Mouse (Mus musculus): Measurements from ENCODE around the gene 6030452D12Rik.

Gene 6030452D12Rik

GRCm38 (mm10) chr8:106518763-106519162 is 18.4 kb downstream of the 6030452D12Rik start:
- DNase-seq (ENCODE audit: low spot score), result no peak

- DNase-seq (ENCODE audit: low spot score), result no peak
Observed at GRCm38 (mm10) chr8:106520578-106520977, 20.3 kb downstream of the 6030452D12Rik start.

GRCm38 (mm10) chr8:106521845-106522244 is 21.5 kb downstream of the 6030452D12Rik start:
- DNase-seq (ENCODE audit: low spot score), result no peak

GRCm38 (mm10) chr8:106526725-106527124 is 26.4 kb downstream of the 6030452D12Rik start:
- no peak for DNase-seq (ENCODE audit: low spot score)

GRCm38 (mm10) chr8:106527241-106528036 is 27.1 kb downstream of the 6030452D12Rik start:
- peak; percentile 55 for DNase-seq (ENCODE audit: low spot score)

GRCm38 (mm10) chr8:106528596-106529249 is 28.4 kb downstream of the 6030452D12Rik start:
- DNase-seq (ENCODE audit: low spot score), result no peak

- no peak for DNase-seq (ENCODE audit: low spot score)
Observed at GRCm38 (mm10) chr8:106529885-106530482, 29.7 kb downstream of the 6030452D12Rik start.

- peak; percentile 78 for DNase-seq (ENCODE audit: low spot score)
Observed at GRCm38 (mm10) chr8:106530566-106530965, 30.2 kb downstream of the 6030452D12Rik start.

- no peak for DNase-seq (ENCODE audit: low spot score)
Observed at GRCm38 (mm10) chr8:106533709-106534108, 33.4 kb downstream of the 6030452D12Rik start.

GRCm38 (mm10) chr8:106534449-106534848 is 34.1 kb downstream of the 6030452D12Rik start:
- peak; percentile 83 for DNase-seq (ENCODE audit: low spot score)

- no peak for DNase-seq (ENCODE audit: low spot score)
Observed at GRCm38 (mm10) chr8:106535448-106535847, 35.1 kb downstream of the 6030452D12Rik start.

GRCm38 (mm10) chr8:106539193-106539592 is 38.9 kb downstream of the 6030452D12Rik start:
- no peak for DNase-seq (ENCODE audit: low spot score)

GRCm38 (mm10) chr8:106541002-106541401 is 40.7 kb downstream of the 6030452D12Rik start:
- DNase-seq (ENCODE audit: low spot score), result no peak

GRCm38 (mm10) chr8:106543043-106543442 is 42.7 kb downstream of the 6030452D12Rik start:
- DNase-seq (ENCODE audit: low spot score), result no peak

- no peak for DNase-seq (ENCODE audit: low spot score)
Observed at GRCm38 (mm10) chr8:106545149-106545548, 44.8 kb downstream of the 6030452D12Rik start.

- no peak for DNase-seq (ENCODE audit: low spot score)
Observed at GRCm38 (mm10) chr8:106546746-106547145, 46.4 kb downstream of the 6030452D12Rik start.

- DNase-seq (ENCODE audit: low spot score), result no peak
Observed at GRCm38 (mm10) chr8:106548366-106548936, 48.1 kb downstream of the 6030452D12Rik start.

GRCm38 (mm10) chr8:106550906-106551305 is 50.6 kb downstream of the 6030452D12Rik start:
- DNase-seq (ENCODE audit: low spot score), result no peak

- DNase-seq (ENCODE audit: low spot score), result no peak
Observed at GRCm38 (mm10) chr8:106554011-106554410, 53.7 kb downstream of the 6030452D12Rik start.

- DNase-seq (ENCODE audit: low spot score), result no peak
Observed at GRCm38 (mm10) chr8:106556068-106556645, 55.8 kb downstream of the 6030452D12Rik start.

Measured in testis, postnatal 10 days (tissue).